Mouse (Mus musculus) liver, adult 2 months (tissue): ENCODE results near the gene Vps8.
A peak's percentile ranks its signal among the peaks of the same experiment; 100 is the strongest.

Experiments
- CTCF ChIP-seq: fragments of 200-500 bp; IDR thresholded peaks from 2 replicates; pipeline ENCODE4 v1.5.1; 2011; ENCODE audit warnings: low read depth, low read length, control low read depth
- POLR2A ChIP-seq: fragments of 200-500 bp; IDR thresholded peaks from 2 replicates; pipeline ENCODE4 v1.6.1; 2011; ENCODE audit warnings: low read length, control low read depth; ENCODE audit not compliant: insufficient read depth; ENCODE audit errors: extremely low read depth

GRCm38 (mm10) chr16:21422645-21423545, at the start of gene Vps8:
- TF ChIP-seq CTCF (0 out of 2 replicates have a peak, but pooled peaks have one; percentile 17), POLR2A (0 out of 2 replicates have a peak, but pooled peaks have one; percentile 31)
